Mouse (Mus musculus): ENCODE measurements around the gene Cnppd1.

GRCm38 (mm10) chr1:75133421-75134207 lies 8.9 kb downstream of the Cnppd1 start, which contains the start of gene Slc23a3:
- TF ChIP-seq CTCF (IDR thresholded peaks at IDR 0.05; ENCODE audit: control insufficient read depth, insufficient read depth, low read length) (no peak), POLR2A (IDR thresholded peaks at IDR 0.05; ENCODE audit: borderline replicate concordance, control insufficient read depth, low read depth, low read length) (no peak)
